Mouse (Mus musculus) megakaryocyte-erythroid progenitor cell, adult 5-6 weeks (primary cell): ENCODE data around the gene Mylk. TPM values are rescaled to one million over a fixed set of nuclear protein-coding genes. Genes with fewer than 3 reads are reported as not detected.
A peak's percentile ranks its signal among the peaks of the same experiment; 100 is the strongest.

ENCODE experiments used
- ATAC-seq: replicated peaks from 2 replicates; pipeline ENCODE4 v1.8.0; 2016; ENCODE audit warnings: mild to moderate bottlenecking, inconsistent platforms; ENCODE audit not compliant: severe bottlenecking, poor library complexity, low FRiP score, low TSS enrichment
- total RNA-seq, 2 experiments: library from RNA; stranded (forward) in 1 of 2; stranded (reverse) in 1 of 2; fragments of 200-1000, 215-1000 nt in 1 of 2; fragments of >200 nt in 1 of 2; fragmentation: Nextera tagmentation in 1 of 2; gene quantifications; 2 replicates each; pipeline ENCODE4 v1.2.3; 2014 to 2017

The Mylk gene
- total RNA-seq, 2 experiments from 2014 or later: 1.6 to 2.4 TPM

DNA sequence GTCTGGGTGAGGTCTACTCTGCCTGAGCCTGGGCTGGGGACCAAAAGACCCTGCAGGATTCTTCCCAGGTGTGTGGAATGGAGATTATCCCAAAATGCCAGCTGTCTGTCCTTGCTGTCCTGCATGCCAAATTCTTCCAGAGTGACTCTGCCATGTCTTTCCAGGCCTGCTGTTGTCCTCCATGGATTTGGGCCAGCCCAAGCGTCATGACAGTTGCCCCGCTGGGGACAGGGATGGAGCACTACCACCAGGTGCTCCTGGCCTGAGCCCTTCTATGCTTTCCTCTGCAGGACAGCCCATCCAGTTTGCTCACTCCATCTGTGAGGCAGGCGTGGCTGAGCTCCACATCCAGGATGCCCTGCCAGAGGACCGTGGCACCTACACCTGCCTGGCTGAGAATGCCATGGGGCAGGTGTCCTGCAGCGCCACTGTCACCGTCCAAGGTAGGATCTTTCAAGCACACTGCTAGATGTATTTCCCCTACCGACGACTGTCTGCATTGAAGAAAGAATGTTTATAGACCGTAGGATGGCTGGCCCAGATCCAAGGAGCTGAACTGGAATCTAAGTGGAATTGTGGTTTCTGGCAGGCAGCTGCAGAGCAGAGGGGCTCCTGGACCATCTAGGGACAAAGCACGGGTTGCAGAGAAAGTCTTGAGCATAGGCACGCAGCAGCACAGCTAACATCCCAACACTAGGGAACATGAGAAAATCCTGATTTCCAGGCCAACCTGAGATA lies 154.2 kb downstream of the Mylk start:
- no peak for ATAC-seq

DNA sequence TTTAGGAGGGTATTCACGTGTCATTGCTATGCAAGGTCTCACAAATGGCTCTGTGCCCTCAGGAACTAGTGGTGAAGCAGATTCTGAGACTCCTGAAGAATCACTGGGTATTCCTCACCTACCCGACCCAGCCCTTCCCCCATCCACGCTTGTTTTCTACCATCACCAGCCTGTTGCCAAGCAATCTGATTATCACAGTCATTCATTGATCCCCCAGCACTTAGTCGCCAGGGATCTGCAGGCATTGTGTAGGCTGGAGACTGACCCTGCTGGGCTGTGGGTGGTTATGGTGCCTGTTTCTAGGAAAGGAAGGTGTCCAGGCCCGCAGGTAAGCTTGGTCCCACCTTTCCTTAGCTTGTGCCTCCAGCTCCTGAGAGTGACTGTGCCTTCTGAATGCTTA lies 155.0 kb downstream of the Mylk start:
- ATAC-seq: no peak

DNA sequence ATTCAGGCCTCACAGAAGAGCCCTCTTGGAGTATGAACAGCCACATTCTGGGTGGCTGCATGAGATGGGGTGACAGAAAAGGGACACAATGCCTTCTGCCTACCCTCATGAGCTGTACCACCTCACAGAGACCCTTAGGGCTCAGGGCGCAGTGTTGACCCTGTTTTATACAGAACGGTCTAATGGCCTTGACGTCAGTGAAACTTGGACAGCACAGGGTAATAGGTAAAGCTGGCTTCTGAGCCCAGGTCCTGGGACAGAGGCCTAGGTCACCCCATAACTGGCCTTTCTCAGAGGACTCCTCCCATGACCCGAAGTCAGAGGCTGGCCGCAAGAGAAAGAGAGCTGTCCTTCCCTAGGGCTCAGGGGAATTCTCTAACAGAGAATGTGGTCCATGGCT lies 155.5 kb downstream of the Mylk start:
- ATAC-seq: no peak

DNA sequence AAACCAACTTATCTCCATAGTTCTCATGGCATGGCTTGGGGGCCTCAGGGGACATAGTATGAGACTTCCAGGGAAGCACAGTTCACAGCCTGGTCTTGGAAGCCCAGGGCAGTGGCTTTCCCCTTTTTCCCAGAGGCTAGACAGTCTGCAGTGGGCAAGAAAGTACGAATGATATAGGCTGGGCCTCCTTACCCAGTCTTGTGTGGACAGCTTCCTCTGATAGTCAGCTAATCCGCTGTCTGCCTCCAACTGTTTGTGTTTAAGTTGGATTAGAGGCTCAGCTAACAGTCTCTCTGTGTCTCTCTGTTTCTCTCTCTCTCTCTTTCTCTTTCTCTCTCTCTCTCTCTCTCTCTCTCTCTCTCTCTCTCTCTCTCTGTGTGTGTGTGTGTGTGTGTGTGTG lies 156.0 kb downstream of the Mylk start:
- no peak for ATAC-seq

DNA sequence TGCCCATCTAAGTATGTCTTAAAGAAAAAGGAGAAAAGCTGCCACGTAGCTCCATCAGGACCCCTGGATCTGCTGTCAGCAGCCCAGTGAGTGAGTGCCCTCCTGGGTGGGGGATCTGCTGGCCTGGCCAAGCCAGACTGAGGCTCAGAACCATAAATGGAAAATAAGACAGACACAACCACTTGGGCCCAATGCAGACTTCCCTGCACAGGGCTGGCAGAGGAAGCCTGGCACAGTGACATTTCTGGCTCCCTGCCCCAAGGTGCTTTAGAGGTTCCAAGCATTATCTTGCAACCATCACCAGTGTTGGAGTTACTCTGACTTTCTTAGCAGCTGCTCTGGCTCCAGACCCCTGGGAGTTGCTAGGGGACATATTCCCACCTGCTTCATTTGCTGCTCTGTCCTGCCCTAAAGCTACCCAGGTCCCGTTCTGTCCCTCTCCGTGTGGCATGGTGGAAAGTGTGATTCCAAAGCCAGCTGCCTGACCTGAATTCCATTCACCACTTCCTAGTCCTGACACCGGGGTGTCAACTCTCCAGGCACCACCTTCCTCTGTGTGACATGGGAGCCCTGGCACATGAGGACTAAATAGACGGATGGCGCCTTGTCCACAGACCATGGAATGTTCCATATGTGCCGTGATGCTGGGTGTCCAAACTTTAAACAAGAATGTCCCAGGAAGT lies 156.7 kb downstream of the Mylk start:
- no peak for ATAC-seq

DNA sequence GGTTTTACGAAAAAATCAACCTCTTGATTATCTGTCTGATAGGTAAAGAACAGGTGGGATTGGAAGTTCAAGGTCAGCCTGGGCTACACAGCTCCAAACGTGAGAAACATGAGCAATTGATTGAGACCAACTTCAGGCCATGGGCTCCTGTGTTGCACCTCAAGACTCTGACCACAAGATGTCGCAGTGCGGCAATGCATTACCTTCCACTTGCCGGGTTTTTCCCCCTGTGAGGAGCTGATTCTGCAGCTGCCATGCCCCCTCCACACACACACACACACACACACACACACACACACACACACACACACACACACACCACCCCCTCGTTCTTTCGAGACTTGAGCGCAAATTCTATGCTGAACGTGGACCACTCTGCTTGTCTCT lies 157.3 kb downstream of the Mylk start:
- ATAC-seq: peak; percentile 85

DNA sequence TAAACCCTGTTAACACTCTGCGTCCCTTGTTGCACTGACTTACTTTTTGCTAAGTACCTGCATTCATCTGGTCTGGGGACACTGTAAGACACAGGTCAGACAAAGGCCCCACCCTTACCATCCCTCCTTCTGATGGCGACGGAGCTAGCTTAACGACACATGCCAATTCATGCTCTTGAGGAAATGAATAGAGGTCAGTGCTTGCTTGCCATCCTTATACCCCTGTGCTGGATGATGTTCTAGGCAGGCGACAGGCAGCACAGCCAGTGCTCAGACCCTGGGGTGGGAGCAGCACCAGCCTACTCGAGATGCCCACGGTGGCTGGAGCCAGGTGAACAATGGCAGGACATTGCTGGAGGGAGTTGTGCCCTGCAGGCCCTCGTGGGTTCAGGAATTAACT lies 157.8 kb downstream of the Mylk start:
- no peak for ATAC-seq

DNA sequence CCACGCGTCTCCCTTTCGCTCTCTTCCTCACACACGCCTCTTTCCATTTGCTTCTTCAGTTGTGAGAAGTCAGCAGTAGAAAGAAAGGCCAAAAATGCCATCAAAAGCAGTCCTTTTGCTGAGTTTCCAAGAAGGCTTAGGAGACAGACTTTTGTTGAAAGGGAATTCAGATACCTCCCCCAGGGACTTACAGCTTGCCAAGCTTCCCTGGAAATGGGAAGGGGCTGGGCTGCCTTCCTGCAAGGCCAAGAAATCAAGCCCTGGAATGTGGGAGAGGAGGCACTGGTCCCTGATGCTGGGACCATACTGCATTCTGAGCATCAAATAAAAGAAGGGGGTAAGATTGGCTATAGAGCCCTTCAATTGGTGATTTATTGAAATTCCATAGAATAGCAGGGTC lies 159.9 kb downstream of the Mylk start:
- ATAC-seq: no peak

DNA sequence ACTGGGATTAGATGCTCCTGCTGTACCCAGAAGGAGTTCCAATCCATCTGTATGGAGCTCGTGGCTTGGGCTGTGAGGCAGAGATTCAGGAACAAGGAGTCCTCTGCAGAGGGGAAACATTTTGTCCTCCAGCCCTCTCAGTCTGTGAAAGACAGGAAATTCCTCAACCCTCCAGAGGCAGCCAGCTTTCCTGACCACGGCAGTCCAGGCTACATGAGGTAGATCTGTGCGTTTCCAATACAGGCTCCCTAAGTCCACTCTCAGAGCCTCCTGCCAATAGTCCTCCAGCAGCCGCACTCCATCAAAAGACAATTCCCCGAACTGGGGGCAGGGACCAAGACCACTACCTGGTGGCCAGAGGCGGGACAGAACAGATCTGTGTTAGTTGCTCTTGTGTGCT lies 164.4 kb downstream of the Mylk start:
- ATAC-seq: no peak

DNA sequence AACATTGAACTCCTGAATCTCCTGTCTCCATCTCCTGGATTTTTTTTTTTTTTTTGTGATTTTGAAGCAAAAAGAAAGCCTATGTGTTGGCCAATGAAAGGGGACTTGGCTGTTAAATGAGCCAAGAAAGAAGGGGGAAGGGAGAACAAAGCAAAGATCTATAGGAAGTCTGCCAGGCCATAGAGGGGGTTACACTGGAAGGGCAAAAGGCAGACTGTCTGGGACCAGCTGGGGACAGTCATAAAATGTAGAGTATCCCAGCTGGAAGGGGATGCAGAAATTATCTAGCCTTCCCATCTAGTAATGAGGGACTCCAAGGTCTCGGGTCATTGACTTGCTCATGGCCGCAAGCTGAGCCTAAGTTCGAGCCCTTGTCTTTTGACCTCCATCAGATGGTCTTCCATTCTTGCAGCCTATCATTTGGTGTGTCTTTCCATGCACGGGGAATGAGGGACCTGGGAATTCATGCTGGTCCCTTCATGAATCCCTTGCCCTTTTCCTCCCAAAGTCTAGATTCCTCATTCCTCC lies 172.4 kb downstream of the Mylk start:
- ATAC-seq: no peak

DNA sequence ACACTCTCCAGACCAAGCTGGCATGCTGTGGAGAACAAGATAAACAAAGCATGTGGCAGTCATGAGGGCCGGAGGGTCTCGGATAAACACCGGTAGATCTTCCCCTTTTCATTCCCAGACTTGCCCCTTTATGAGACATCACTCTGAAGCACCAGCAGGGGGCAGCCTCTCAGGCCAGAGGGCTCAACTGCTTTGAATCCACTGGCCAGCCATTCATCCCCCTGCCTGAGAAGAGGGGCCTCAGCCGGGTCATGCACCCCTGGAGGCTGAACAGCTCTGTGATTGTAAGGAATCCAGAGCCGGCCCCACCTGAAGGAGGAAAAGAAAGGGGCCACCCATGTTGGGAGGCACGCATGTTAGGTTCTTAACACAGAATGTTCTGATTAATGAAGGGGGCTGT lies 175.2 kb downstream of the Mylk start:
- ATAC-seq: 0 out of 2 replicates have a peak, but pooled peaks have one; percentile 63

DNA sequence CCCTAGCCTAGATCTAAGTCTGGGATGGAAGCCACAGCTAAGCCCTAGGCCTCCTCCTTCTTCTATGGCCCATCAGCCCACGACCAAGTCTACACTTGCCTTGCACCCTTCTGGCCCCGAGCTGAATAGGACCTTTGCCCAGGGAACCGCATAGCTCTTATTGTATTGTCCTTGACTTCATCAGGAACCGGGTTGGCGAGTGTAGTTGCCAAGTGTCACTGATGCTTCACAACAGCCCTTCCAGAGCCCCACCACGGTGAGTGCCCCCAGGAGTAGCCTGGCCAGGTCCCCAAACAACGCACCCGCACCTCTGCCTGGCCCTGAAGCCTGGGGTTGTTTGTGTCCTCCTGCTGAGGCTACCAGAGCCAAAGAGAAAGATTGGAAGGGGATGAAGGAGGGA lies 175.9 kb downstream of the Mylk start:
- no peak for ATAC-seq

DNA sequence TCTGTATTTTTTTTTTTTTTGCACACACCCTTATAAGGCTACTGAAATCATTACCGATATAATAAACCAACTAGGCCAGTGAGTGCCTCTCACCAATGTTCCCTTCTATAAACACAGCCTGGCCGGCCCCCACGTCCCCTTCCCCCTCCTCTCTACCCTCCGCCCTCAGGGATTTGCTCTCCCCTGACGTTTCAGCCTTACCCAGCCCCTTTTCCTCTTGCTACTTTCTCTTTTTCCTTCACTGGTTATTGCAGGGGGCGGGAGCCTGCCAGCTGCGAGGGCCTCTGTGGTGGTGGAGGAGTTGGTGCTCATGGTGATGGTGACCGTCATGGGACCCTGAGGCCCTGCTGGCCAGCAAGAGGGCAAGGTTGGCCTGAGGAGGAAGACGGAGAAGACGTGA lies 176.3 kb downstream of the Mylk start:
- no peak for ATAC-seq

DNA sequence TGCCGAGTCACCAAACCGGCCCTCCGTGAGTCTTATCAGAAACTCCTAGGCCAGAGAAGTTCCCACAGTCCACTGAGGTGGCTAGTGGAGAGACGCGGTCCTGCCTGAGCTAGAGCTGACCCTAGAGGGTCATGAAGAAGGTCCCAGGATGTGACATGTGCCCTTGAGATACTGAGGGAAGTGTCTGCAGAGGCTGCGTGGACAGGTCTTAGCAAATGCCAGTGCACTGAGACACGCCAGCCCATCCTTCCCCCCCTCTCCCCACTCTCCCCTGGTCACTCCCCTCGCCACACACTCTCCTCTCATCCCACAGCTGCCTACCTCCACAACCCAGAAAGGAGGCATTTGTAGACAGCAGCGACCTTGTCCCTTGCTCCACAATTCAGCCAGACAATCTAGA lies 178.6 kb downstream of the Mylk start:
- no peak for ATAC-seq

DNA sequence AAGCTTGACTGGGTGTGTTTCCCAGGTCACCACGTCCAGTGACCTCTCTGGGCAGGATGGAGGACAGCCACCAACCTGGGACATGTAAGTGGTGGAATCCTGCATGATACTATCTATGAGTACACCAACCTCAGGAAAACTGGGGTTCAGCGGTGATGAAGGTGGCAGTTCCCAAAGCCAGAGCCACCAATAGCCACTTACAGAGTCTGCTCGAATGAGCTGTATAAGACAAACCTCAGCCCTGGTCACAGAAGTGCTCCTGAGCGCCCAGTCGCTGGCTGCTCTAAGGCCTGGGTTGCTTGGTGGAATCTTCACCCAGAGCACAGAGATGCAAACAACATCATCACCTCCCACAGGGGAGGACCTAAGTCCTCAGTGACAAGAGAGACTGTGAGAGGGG lies 179.3 kb downstream of the Mylk start:
- ATAC-seq: no peak

DNA sequence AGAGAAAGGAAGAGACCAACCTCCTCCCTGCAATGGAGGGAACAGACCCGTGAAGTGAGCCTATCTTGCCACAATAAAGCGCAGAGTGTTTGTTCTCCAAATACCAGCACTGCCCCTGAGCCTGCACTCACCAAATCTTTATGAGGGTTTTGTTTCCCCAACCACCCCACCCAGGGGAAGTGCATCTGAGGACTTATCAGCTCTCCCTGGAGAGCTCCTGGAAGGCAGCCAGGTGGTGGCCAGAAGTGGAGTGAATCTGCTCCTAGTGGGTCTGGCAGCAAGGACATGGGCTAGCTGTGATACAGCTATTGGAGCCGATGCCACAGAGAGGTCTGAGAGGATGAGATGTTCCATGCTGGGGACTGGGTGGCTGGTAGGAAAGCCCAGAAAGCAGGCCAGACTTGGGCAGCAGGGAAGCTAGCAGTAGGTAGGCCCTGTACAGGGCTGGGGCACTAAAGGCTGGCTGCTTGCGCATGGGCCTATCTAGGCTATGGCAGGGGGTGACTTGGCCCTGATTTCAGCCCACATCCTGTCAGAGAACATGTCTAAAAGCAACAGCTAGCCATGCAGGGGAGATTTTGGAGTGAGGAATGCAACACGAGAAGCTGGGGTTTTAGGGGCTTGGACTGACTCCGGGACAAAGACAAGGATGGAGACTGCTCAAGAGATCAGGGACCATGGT lies 180.1 kb downstream of the Mylk start:
- ATAC-seq: peak; percentile 63

DNA sequence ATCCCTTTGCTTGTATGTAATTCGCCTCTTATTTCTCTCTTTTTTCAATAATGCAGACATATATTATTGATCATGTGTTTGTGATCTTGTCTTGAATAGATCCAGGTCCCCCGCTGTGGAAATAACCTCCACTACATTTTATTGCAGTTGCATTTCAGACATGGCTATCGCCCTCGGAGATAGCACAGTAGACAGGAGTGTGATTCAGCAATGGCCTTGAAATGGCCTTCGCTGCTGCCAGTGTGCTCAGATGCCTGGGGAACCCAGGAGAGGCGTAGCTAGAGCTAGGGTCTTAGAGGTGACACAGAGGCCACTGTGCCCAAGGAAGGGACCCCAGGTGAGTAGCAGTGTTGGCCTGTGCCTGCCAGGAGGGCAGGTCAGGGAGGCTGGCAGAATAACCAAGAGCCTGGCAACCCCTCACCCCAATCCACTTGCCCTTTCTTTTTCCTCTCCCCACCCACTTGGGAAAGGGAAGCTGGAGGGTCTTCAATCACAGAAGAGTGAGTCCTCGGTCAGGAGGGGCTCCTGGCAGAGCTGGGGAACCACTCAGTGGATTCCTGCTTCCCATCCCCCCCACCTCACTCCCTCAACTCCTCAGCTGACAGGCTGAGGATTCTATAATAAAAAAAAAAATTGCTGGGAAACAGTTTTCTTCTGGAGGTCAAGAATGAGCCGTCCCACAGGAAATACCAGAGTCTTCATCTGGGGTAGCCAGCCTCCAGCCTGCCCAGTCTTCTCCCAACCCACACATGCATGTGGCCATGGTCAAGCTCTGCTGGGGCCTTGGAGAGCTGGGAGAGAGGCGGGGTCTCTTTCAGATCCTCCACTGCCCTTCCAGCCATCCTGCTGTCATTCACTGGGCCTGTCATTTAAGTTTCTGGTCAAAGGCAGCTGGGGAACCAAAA lies 181.8 kb downstream of the Mylk start:
- ATAC-seq: no peak

DNA sequence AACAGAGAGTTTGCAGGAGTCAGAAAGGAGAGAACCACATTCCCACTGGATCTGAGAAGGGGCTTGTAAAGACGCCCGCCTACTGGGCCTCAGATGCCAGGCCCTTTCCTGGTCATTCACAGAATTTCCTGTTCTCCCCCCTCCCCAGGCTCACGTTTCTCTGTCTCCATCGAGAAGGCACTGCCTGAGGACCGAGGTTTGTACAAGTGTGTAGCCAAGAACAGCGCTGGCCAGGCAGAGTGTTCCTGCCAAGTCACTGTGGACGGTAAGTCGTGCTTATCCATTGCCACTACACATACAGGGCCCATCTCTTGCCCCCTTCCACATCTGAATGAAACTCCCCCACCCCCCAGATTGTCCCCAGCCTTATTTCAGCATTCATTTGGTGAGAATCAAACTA lies 184.7 kb downstream of the Mylk start:
- ATAC-seq: no peak

DNA sequence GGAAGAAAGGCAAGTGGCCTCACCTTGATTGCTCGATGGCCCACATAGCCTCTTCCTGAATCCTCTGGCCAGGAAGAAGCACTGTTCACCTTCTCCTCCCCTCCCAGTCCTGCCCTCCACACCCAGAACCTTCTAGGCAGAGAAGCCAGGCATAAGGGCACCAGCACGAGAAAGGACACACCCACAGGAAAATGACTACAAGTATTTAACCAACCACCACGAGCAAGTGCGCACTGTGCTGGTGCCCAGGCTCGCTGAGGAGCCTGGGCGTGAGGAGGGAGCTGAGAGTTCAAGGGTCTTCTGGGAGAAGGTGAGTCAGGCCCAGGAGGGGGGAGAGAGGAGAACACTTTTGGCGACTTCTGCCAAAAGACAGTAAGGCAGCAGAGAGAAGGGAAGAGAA lies 185.1 kb downstream of the Mylk start:
- ATAC-seq: no peak

DNA sequence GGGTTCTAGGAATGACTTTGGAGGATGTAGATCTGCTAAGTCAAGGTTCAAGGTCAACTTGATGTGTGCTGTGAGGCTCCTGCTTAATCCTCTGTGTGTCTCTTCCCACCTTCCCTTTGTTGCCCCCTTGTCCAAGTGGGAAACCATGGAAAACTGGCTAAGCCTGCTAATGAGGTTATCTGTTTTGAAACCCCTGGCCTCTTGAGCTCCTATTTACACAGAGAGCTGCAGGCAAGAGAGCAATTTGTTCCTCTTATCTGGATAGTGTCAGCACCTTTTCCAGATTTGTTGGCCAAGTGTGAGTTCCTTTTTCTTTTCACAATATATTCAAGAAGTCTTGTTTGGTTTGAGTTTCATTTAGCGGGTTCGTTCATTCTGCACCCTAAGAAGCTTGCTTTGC lies 186.3 kb downstream of the Mylk start:
- ATAC-seq: no peak
